Mouse (Mus musculus): ENCODE data around the gene Hapln2.

- no peak for TF ChIP-seq CTCF (IDR thresholded peaks at IDR 0.05; ENCODE audit: borderline replicate concordance, insufficient read depth, low read length)
- TF ChIP-seq POLR2A (IDR thresholded peaks at IDR 0.05; ENCODE audit: low read depth, low read length): no peak
Measured at GRCm38 (mm10) chr3:87974381-87974987, 52.9 kb downstream of the Hapln2 start.
